Mouse (Mus musculus): ENCODE results near the gene Kcnt2. TPM values are rescaled to one million over a fixed set of nuclear protein-coding genes. Genes with fewer than 3 reads are reported as not detected.

Kcnt2 gene
- polyA plus RNA-seq, 1 experiment = 2.3 TPM

- Histone ChIP-seq H3K4me3 (ENCODE audit: low read depth, low read length) (no peak overlapping the region), H3K9ac (ENCODE audit: low read depth, poor library complexity, severe bottlenecking) (no peak overlapping the region), H3K27ac (ENCODE audit: insufficient read depth, low read length) (no peak overlapping the region), H3K9me3 (replicated peaks; ENCODE audit: control insufficient read depth, insufficient read depth, low read length, poor library complexity, severe bottlenecking) (no peaks in the 10 kb centered on the region), H3K27me3 (ENCODE audit: control insufficient read depth, insufficient read depth, low read length, poor library complexity, severe bottlenecking) (no peaks in the 10 kb centered on the region), H3K36me3 (ENCODE audit: control insufficient read depth, insufficient read depth, low read length, poor library complexity, severe bottlenecking) (no peaks in the 10 kb centered on the region), H3K4me1 (ENCODE audit: control insufficient read depth, insufficient read depth, low read length) (no peaks in the 10 kb centered on the region)
- TF ChIP-seq POLR2A (IDR thresholded peaks at IDR 0.05; ENCODE audit: insufficient read depth, low read length) (no peak), EP300 (IDR thresholded peaks at IDR 0.05; ENCODE audit: insufficient read depth, low read depth, low read length) (no peak), CTCF (IDR thresholded peaks at IDR 0.05; ENCODE audit: low read depth, low read length) (no peak)
Observed at GRCm38 (mm10) chr1:140266047-140266446, 20.1 kb downstream of the Kcnt2 start.

- H3K9me3 ChIP-seq (replicated peaks; ENCODE audit: control insufficient read depth, insufficient read depth, low read length, poor library complexity, severe bottlenecking) = no peaks in the 10 kb centered on the region
- H3K4me1 ChIP-seq (ENCODE audit: control insufficient read depth, insufficient read depth, low read length) = no peaks in the 10 kb centered on the region
- H3K36me3 ChIP-seq (ENCODE audit: control insufficient read depth, insufficient read depth, low read length, poor library complexity, severe bottlenecking) = no peaks in the 10 kb centered on the region
- H3K27ac ChIP-seq (ENCODE audit: insufficient read depth, low read length) = no peak overlapping the region
- TF ChIP-seq POLR2A (IDR thresholded peaks at IDR 0.05; ENCODE audit: insufficient read depth, low read length) (no peak), EP300 (IDR thresholded peaks at IDR 0.05; ENCODE audit: insufficient read depth, low read depth, low read length) (no peak), CTCF (IDR thresholded peaks at IDR 0.05; ENCODE audit: low read depth, low read length) (no peak)
- H3K27me3 ChIP-seq (ENCODE audit: control insufficient read depth, insufficient read depth, low read length, poor library complexity, severe bottlenecking) = no peaks in the 10 kb centered on the region
- H3K4me3 ChIP-seq (ENCODE audit: low read depth, low read length) = no peak overlapping the region
- no peak overlapping the region for H3K9ac ChIP-seq (ENCODE audit: low read depth, poor library complexity, severe bottlenecking)
Observed at GRCm38 (mm10) chr1:140266643-140267286, 20.8 kb downstream of the Kcnt2 start.

- H3K9ac ChIP-seq (ENCODE audit: low read depth, poor library complexity, severe bottlenecking) = no peak overlapping the region
- no peak overlapping the region for H3K4me3 ChIP-seq (ENCODE audit: low read depth, low read length)
- no peaks in the 10 kb centered on the region for H3K9me3 ChIP-seq (replicated peaks; ENCODE audit: control insufficient read depth, insufficient read depth, low read length, poor library complexity, severe bottlenecking)
- H3K4me1 ChIP-seq (ENCODE audit: control insufficient read depth, insufficient read depth, low read length) = no peaks in the 10 kb centered on the region
- no peak overlapping the region for H3K27ac ChIP-seq (ENCODE audit: insufficient read depth, low read length)
- no peaks in the 10 kb centered on the region for H3K36me3 ChIP-seq (ENCODE audit: control insufficient read depth, insufficient read depth, low read length, poor library complexity, severe bottlenecking)
- no peaks in the 10 kb centered on the region for H3K27me3 ChIP-seq (ENCODE audit: control insufficient read depth, insufficient read depth, low read length, poor library complexity, severe bottlenecking)
- TF ChIP-seq CTCF (IDR thresholded peaks at IDR 0.05; ENCODE audit: low read depth, low read length) (no peak), POLR2A (IDR thresholded peaks at IDR 0.05; ENCODE audit: insufficient read depth, low read length) (no peak), EP300 (IDR thresholded peaks at IDR 0.05; ENCODE audit: insufficient read depth, low read depth, low read length) (no peak)
Observed at GRCm38 (mm10) chr1:140267288-140267687, 21.3 kb downstream of the Kcnt2 start.

- no peak for TF ChIP-seq CTCF (IDR thresholded peaks at IDR 0.05; ENCODE audit: low read depth, low read length)
- H3K4me1 ChIP-seq (ENCODE audit: control insufficient read depth, insufficient read depth, low read length) = no peaks in the 10 kb centered on the region
- H3K27ac ChIP-seq (ENCODE audit: insufficient read depth, low read length) = no peak overlapping the region
- no peaks in the 10 kb centered on the region for H3K36me3 ChIP-seq (ENCODE audit: control insufficient read depth, insufficient read depth, low read length, poor library complexity, severe bottlenecking)
- H3K27me3 ChIP-seq (ENCODE audit: control insufficient read depth, insufficient read depth, low read length, poor library complexity, severe bottlenecking) = no peaks in the 10 kb centered on the region
- H3K4me3 ChIP-seq (ENCODE audit: low read depth, low read length) = no peak overlapping the region
- no peaks in the 10 kb centered on the region for H3K9me3 ChIP-seq (replicated peaks; ENCODE audit: control insufficient read depth, insufficient read depth, low read length, poor library complexity, severe bottlenecking)
- no peak overlapping the region for H3K9ac ChIP-seq (ENCODE audit: low read depth, poor library complexity, severe bottlenecking)
Observed at GRCm38 (mm10) chr1:140273624-140274023, 27.7 kb downstream of the Kcnt2 start.

- H3K36me3 ChIP-seq (ENCODE audit: control insufficient read depth, insufficient read depth, low read length, poor library complexity, severe bottlenecking) = no peaks in the 10 kb centered on the region
- H3K9ac ChIP-seq (ENCODE audit: low read depth, poor library complexity, severe bottlenecking) = no peak overlapping the region
- no peak overlapping the region for H3K27ac ChIP-seq (ENCODE audit: insufficient read depth, low read length)
- no peaks in the 10 kb centered on the region for H3K4me1 ChIP-seq (ENCODE audit: control insufficient read depth, insufficient read depth, low read length)
- no peak for TF ChIP-seq POLR2A (IDR thresholded peaks at IDR 0.05; ENCODE audit: insufficient read depth, low read length)
- TF ChIP-seq EP300 (IDR thresholded peaks at IDR 0.05; ENCODE audit: insufficient read depth, low read depth, low read length) = no peak
- no peak for TF ChIP-seq CTCF (IDR thresholded peaks at IDR 0.05; ENCODE audit: low read depth, low read length)
- no peaks in the 10 kb centered on the region for H3K27me3 ChIP-seq (ENCODE audit: control insufficient read depth, insufficient read depth, low read length, poor library complexity, severe bottlenecking)
- no peaks in the 10 kb centered on the region for H3K9me3 ChIP-seq (replicated peaks; ENCODE audit: control insufficient read depth, insufficient read depth, low read length, poor library complexity, severe bottlenecking)
- H3K4me3 ChIP-seq (ENCODE audit: low read depth, low read length) = no peak overlapping the region
Observed at GRCm38 (mm10) chr1:140275813-140276212, 29.9 kb downstream of the Kcnt2 start.

GRCm38 (mm10) chr1:140293140-140293539 lies 47.2 kb downstream of the Kcnt2 start:
- no peak overlapping the region for H3K9ac ChIP-seq (ENCODE audit: low read depth, poor library complexity, severe bottlenecking)
- H3K27me3 ChIP-seq (ENCODE audit: control insufficient read depth, insufficient read depth, low read length, poor library complexity, severe bottlenecking) = no peaks in the 10 kb centered on the region
- no peak for TF ChIP-seq POLR2A (IDR thresholded peaks at IDR 0.05; ENCODE audit: insufficient read depth, low read length)
- TF ChIP-seq CTCF (IDR thresholded peaks at IDR 0.05; ENCODE audit: low read depth, low read length) = no peak
- TF ChIP-seq EP300 (IDR thresholded peaks at IDR 0.05; ENCODE audit: insufficient read depth, low read depth, low read length) = no peak
- no peaks in the 10 kb centered on the region for H3K9me3 ChIP-seq (replicated peaks; ENCODE audit: control insufficient read depth, insufficient read depth, low read length, poor library complexity, severe bottlenecking)
- no peak overlapping the region for H3K27ac ChIP-seq (ENCODE audit: insufficient read depth, low read length)
- no peaks in the 10 kb centered on the region for H3K4me1 ChIP-seq (ENCODE audit: control insufficient read depth, insufficient read depth, low read length)
- H3K36me3 ChIP-seq (ENCODE audit: control insufficient read depth, insufficient read depth, low read length, poor library complexity, severe bottlenecking) = no peaks in the 10 kb centered on the region
- H3K4me3 ChIP-seq (ENCODE audit: low read depth, low read length) = no peak overlapping the region
